Mouse (Mus musculus) small intestine, adult 2 months (tissue): Measurements from ENCODE around the gene Mymk.

Experiments
- CTCF ChIP-seq: fragments of 200-500 bp; IDR thresholded peaks from 2 replicates; pipeline ENCODE4 v1.5.1; 2012; ENCODE audit warnings: low read depth, mild to moderate bottlenecking, control low read depth, inconsistent platforms, low read length, moderate library complexity, mixed read lengths; ENCODE audit not compliant: insufficient replicate concordance, insufficient read length; ENCODE audit errors: extremely low read depth
- POLR2A ChIP-seq: fragments of 200-500 bp; IDR thresholded peaks from 2 replicates; pipeline ENCODE4 v1.6.1; 2012; ENCODE audit warnings: low read depth, mild to moderate bottlenecking, control low read depth, inconsistent platforms, low read length, moderate library complexity

DNA sequence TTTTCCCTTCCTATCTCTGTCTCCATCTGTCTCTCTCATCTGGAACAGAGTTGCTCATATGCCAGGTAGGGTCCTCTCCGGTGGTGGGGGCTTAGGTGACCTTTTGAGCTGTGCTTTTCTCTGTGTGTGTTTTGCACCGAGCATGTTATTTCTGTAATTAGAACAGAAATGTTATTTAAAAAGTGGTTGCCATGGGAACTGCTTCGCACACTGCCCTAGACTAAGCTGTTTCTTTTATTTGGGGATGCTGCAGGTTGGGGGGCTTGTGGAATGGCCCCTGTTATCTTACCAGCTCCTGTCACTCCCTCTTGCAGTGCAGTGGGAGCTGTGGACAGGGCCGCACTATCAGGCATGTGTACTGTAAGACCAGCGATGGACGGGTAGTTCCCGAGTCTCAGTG lies 31.6 kb upstream of the Mymk start:
- TF ChIP-seq POLR2A (no peak), CTCF (no peak)
